Mouse (Mus musculus): ENCODE measurements around the gene Ndufv2. TPM values are rescaled to one million over a fixed set of nuclear protein-coding genes. Genes with fewer than 3 reads are reported as not detected.
A peak's percentile ranks its signal among the peaks of the same experiment; 100 is the strongest.

Ndufv2 gene
- polyA plus RNA-seq, 1 experiment from 2014 or later: 751 TPM

DNA sequence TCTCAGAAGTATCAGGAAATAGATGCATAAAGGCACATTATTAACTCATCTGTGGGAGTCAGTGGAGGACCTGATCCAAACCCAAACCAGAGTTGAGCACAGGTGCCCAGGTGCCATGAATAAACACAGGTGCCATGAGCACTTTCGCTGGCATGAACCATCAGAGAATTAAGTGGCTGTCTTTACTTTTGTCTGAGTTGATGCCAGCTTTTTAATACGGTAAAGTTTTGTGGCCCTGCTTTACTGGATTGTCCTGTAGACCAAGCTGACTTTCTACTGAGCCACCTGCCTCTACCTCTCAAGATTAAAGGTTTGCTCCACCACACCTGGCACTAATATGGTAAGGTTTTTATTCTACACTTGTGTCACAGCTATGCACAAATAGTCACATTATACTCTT lies 9.3 kb downstream of the Ndufv2 start:
- Histone ChIP-seq H3K4me3 (ENCODE audit: low read length) (no peak overlapping the region), H3K27me3 (ENCODE audit: control insufficient read depth, insufficient read depth, low read length) (no peaks in the 10 kb centered on the region), H3K9ac (ENCODE audit: low read length) (no peak overlapping the region), H3K4me1 (ENCODE audit: control insufficient read depth, insufficient read depth, low read length) (peaks cover 3% of the 10 kb centered on the region; the same call in 1 of the 2 replicates), H3K27ac (ENCODE audit: low read length) (no peak overlapping the region), H3K4me2 (ENCODE audit: low read depth, low read length) (no peak overlapping the region), H3K9me3 (replicated peaks; ENCODE audit: control insufficient read depth, low read length) (no peaks in the 10 kb centered on the region), H3K36me3 (ENCODE audit: control insufficient read depth, insufficient read depth) (peaks cover 24% of the 10 kb centered on the region)
- no peak for ATAC-seq (replicated peaks; ENCODE audit: extremely low read depth, insufficient read depth, low FRiP score)
- 88% methylated on average over 2 of the region's 2 CpGs for WGBS

DNA sequence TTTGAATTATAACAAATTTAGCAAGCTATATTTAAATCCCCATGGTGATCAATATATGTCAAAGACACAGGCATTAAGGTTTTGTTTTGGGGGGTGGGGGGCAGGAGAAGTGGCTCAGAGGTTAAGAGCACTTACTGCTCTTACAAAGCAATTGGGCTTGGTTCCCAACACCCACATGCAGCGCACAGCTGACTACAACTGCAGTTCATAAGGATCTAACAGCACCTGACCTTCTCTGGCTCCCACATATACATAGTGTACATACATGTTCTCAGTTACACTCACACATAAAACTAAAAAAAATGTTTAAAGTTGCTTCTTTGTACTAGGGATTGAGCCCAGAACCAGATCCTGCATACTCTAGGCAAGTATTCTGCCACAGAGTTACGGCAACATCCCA lies 10.0 kb downstream of the Ndufv2 start:
- no peak overlapping the region for H3K9ac ChIP-seq (ENCODE audit: low read length)
- no peak overlapping the region for H3K4me2 ChIP-seq (ENCODE audit: low read depth, low read length)
- peaks cover 30% of the 10 kb centered on the region for H3K36me3 ChIP-seq (ENCODE audit: control insufficient read depth, insufficient read depth)
- H3K4me3 ChIP-seq (ENCODE audit: low read length): no peak overlapping the region
- no peak for ATAC-seq (replicated peaks; ENCODE audit: extremely low read depth, insufficient read depth, low FRiP score)
- H3K27me3 ChIP-seq (ENCODE audit: control insufficient read depth, insufficient read depth, low read length): no peaks in the 10 kb centered on the region
- 82% methylated on average over 2 of the region's 2 CpGs for WGBS
- no peaks in the 10 kb centered on the region for H3K4me1 ChIP-seq (ENCODE audit: control insufficient read depth, insufficient read depth, low read length)
- no peak overlapping the region for H3K27ac ChIP-seq (ENCODE audit: low read length)
- H3K9me3 ChIP-seq (replicated peaks; ENCODE audit: control insufficient read depth, low read length): no peaks in the 10 kb centered on the region

DNA sequence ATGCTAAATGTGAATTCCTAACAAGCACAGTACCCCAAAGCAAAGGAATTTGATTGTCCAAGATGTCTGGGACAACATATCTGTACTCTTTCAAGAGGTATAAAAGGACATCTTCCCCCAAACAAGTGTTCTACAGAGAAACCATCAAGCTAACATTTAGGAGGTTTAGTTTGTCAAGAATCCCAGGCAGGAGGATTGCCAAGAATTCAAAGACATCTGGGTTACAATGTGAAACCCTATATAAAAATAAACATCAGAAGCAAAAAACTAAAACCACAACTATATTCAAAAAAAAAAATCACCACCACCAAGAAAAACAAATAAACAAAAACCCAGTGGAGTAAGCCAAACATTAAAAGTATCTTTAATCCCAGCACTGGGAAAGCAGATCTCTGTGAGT lies 11.1 kb downstream of the Ndufv2 start:
- no peak for ATAC-seq (replicated peaks; ENCODE audit: extremely low read depth, insufficient read depth, low FRiP score)
- H3K36me3 ChIP-seq (ENCODE audit: control insufficient read depth, insufficient read depth): peaks cover 35% of the 10 kb centered on the region

GRCm38 (mm10) chr17:66085038-66085437 lies 16.3 kb downstream of the Ndufv2 start:
- WGBS: 86% methylated on average over 1 of the region's 1 CpGs
- H3K9ac ChIP-seq (ENCODE audit: low read length): no peak overlapping the region
- no peaks in the 10 kb centered on the region for H3K9me3 ChIP-seq (replicated peaks; ENCODE audit: control insufficient read depth, low read length)
- ATAC-seq (replicated peaks; ENCODE audit: extremely low read depth, insufficient read depth, low FRiP score): no peak
- no peak overlapping the region for H3K4me2 ChIP-seq (ENCODE audit: low read depth, low read length)
- H3K27me3 ChIP-seq (ENCODE audit: control insufficient read depth, insufficient read depth, low read length): no peaks in the 10 kb centered on the region
- peaks cover 35% of the 10 kb centered on the region for H3K36me3 ChIP-seq (ENCODE audit: control insufficient read depth, insufficient read depth)
- H3K27ac ChIP-seq (ENCODE audit: low read length): no peak overlapping the region
- no peak overlapping the region for H3K4me3 ChIP-seq (ENCODE audit: low read length)
- H3K4me1 ChIP-seq (ENCODE audit: control insufficient read depth, insufficient read depth, low read length): no peaks in the 10 kb centered on the region

More for the DNA sequence above, 11.1 kb downstream of the Ndufv2 start:
- no peaks in the 10 kb centered on the region for H3K4me1 ChIP-seq (ENCODE audit: control insufficient read depth, insufficient read depth, low read length)
- no peak overlapping the region for H3K4me2 ChIP-seq (ENCODE audit: low read depth, low read length)
- no peak overlapping the region for H3K27ac ChIP-seq (ENCODE audit: low read length)
- no peaks in the 10 kb centered on the region for H3K9me3 ChIP-seq (replicated peaks; ENCODE audit: control insufficient read depth, low read length)
- H3K9ac ChIP-seq (ENCODE audit: low read length): no peak overlapping the region
- H3K27me3 ChIP-seq (ENCODE audit: control insufficient read depth, insufficient read depth, low read length): no peaks in the 10 kb centered on the region
- H3K4me3 ChIP-seq (ENCODE audit: low read length): no peak overlapping the region

DNA sequence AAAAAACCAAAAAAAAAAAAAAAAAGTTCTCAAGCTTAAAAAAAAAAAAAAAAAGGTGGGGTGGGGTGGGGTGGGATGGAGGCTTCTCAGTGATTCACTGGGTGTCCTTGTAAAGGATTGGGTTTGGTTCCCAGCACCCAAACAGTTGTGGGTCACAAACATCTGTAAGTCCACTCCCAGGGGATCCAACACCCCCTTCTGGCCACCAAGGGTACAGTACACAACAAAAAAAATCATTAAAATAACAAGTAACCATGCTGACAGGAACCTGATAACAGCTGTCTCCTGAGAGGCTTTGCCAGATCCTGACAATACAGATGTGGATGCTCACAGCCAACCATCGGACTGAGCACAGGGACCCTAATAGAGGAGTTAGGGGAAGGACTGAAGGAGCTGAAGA lies 16.9 kb downstream of the Ndufv2 start:
- H3K4me3 ChIP-seq (ENCODE audit: low read length): no peak overlapping the region
- no peaks in the 10 kb centered on the region for H3K4me1 ChIP-seq (ENCODE audit: control insufficient read depth, insufficient read depth, low read length)
- H3K27ac ChIP-seq (ENCODE audit: low read length): no peak overlapping the region
- no peak overlapping the region for H3K4me2 ChIP-seq (ENCODE audit: low read depth, low read length)
- no peak for ATAC-seq (replicated peaks; ENCODE audit: extremely low read depth, insufficient read depth, low FRiP score)
- H3K9ac ChIP-seq (ENCODE audit: low read length): no peak overlapping the region
- H3K9me3 ChIP-seq (replicated peaks; ENCODE audit: control insufficient read depth, low read length): no peaks in the 10 kb centered on the region
- WGBS: 45% methylated on average over 1 of the region's 1 CpGs
- peaks cover 39% of the 10 kb centered on the region for H3K36me3 ChIP-seq (ENCODE audit: control insufficient read depth, insufficient read depth)
- no peaks in the 10 kb centered on the region for H3K27me3 ChIP-seq (ENCODE audit: control insufficient read depth, insufficient read depth, low read length)

GRCm38 (mm10) chr17:66077437-66077850 lies 23.9 kb downstream of the Ndufv2 start:
- peak overlapping the region; percentile 79 for H3K4me2 ChIP-seq (ENCODE audit: low read depth, low read length)
- under 1% methylated on average over 23 of the region's 23 CpGs for WGBS
- peak overlapping the region; percentile 91 for H3K4me3 ChIP-seq (ENCODE audit: low read length)
- H3K4me1 ChIP-seq (ENCODE audit: control insufficient read depth, insufficient read depth, low read length): peaks cover 13% of the 10 kb centered on the region
- peaks cover 19% of the 10 kb centered on the region for H3K36me3 ChIP-seq (ENCODE audit: control insufficient read depth, insufficient read depth)
- ATAC-seq (replicated peaks; ENCODE audit: extremely low read depth, insufficient read depth, low FRiP score): peak; percentile 68
- no peaks in the 10 kb centered on the region for H3K27me3 ChIP-seq (ENCODE audit: control insufficient read depth, insufficient read depth, low read length)
- peak overlapping the region; percentile 91 for H3K27ac ChIP-seq (ENCODE audit: low read length)
- H3K9me3 ChIP-seq (replicated peaks; ENCODE audit: control insufficient read depth, low read length): no peaks in the 10 kb centered on the region
- H3K9ac ChIP-seq (ENCODE audit: low read length): peak overlapping the region; percentile 85

- Histone ChIP-seq H3K36me3 (ENCODE audit: control insufficient read depth, insufficient read depth) (peaks cover 19% of the 10 kb centered on the region), H3K9me3 (replicated peaks; ENCODE audit: control insufficient read depth, low read length) (no peaks in the 10 kb centered on the region), H3K27me3 (ENCODE audit: control insufficient read depth, insufficient read depth, low read length) (no peaks in the 10 kb centered on the region), H3K4me2 (ENCODE audit: low read depth, low read length) (peak within 1 kb of the TSS; percentile 89), H3K27ac (ENCODE audit: low read length) (peak within 1 kb of the TSS; percentile 91), H3K4me1 (ENCODE audit: control insufficient read depth, insufficient read depth, low read length) (peaks cover 13% of the 10 kb centered on the region), H3K9ac (ENCODE audit: low read length) (peak within 1 kb of the TSS; percentile 85), H3K4me3 (ENCODE audit: low read length) (peak within 1 kb of the TSS; percentile 91)
- peak; percentile 97 for ATAC-seq (replicated peaks; ENCODE audit: extremely low read depth, insufficient read depth, low FRiP score)
- WGBS: under 1% methylated on average over 53 of the region's 53 CpGs
Observed at GRCm38 (mm10) chr17:66076934-66077333, 24.4 kb downstream of the Ndufv2 start, which contains the start of gene Ankrd12. Gene Ankrd12, minus strand, starts transcription at chr17:66077089.

DNA sequence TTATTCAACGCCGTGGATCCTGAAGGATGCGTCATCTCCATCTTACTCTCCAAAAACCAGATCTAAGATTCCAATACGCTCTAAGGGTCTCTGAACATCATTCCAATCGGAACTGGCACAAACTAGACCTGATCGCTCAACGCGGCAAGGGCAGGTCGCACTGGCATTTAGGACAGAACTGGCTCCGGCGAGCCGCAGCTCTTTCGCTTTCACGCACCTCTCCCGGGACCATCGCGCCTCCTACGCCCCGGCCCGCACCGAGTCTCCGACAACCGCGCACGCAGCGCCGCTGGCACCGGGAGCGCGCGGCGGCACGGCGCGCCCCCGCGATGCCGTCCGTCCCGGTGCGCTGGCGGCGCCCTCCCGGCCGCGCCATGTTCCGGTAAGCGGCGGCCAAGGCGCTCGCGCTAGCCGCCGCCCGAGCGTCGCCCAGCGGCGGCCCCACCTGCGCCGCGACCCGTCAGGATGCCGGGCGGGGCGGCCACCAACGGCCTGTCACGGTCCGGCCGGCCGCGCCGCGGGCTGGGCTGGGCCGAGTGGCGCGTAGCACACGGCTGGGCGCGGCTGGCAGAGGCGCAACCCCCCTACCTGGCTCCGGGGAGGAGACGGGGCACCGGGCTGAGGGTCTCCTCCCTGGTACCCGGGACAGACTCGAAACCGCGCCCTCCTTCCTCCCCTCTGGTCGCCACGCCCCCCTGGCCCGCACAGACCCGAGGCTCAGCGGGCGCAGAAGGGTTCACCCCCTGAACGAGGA lies 25.0 kb downstream of the Ndufv2 start:
- H3K36me3 ChIP-seq (ENCODE audit: control insufficient read depth, insufficient read depth): peaks cover 19% of the 10 kb centered on the region
- peak overlapping the region; percentile 89 for H3K4me2 ChIP-seq (ENCODE audit: low read depth, low read length)
- H3K4me1 ChIP-seq (ENCODE audit: control insufficient read depth, insufficient read depth, low read length): peaks cover 13% of the 10 kb centered on the region
- no peaks in the 10 kb centered on the region for H3K27me3 ChIP-seq (ENCODE audit: control insufficient read depth, insufficient read depth, low read length)
- peak; percentile 80 for ATAC-seq (replicated peaks; ENCODE audit: extremely low read depth, insufficient read depth, low FRiP score)
- H3K27ac ChIP-seq (ENCODE audit: low read length): peak overlapping the region; percentile 91
- peak overlapping the region; percentile 85 for H3K9ac ChIP-seq (ENCODE audit: low read length)
- peak overlapping the region; percentile 91 for H3K4me3 ChIP-seq (ENCODE audit: low read length)
- H3K9me3 ChIP-seq (replicated peaks; ENCODE audit: control insufficient read depth, low read length): no peaks in the 10 kb centered on the region
- WGBS: under 1% methylated on average over 80 of the region's 95 CpGs

DNA sequence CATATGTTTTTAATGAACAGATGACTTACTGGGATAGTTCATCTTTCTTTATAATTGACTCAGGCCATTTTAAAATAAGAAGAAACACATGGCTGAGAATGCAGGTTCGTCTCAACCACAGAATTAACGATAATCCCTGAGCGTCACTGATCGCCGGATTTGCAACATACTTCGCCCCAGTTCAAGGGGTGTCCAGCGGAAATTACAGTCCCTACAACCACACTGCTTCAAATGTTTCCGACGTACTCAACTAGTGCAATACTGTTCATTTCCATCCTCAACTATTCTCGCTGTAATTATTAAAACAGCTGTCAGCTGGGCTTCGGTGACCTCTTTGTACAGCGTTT lies 25.6 kb downstream of the Ndufv2 start:
- 6% methylated on average over 12 of the region's 12 CpGs for WGBS
- H3K9ac ChIP-seq (ENCODE audit: low read length): peak overlapping the region; percentile 85
- peaks cover 16% of the 10 kb centered on the region for H3K36me3 ChIP-seq (ENCODE audit: control insufficient read depth, insufficient read depth)
- H3K4me3 ChIP-seq (ENCODE audit: low read length): peak overlapping the region; percentile 91
- no peaks in the 10 kb centered on the region for H3K27me3 ChIP-seq (ENCODE audit: control insufficient read depth, insufficient read depth, low read length)
- no peak for ATAC-seq (replicated peaks; ENCODE audit: extremely low read depth, insufficient read depth, low FRiP score)
- peak overlapping the region; percentile 91 for H3K27ac ChIP-seq (ENCODE audit: low read length)
- no peaks in the 10 kb centered on the region for H3K9me3 ChIP-seq (replicated peaks; ENCODE audit: control insufficient read depth, low read length)
- H3K4me1 ChIP-seq (ENCODE audit: control insufficient read depth, insufficient read depth, low read length): peaks cover 13% of the 10 kb centered on the region
- H3K4me2 ChIP-seq (ENCODE audit: low read depth, low read length): peak overlapping the region; percentile 89
